Mouse (Mus musculus) E14TG2a.4 (cell line): ENCODE results near the gene Rcor2.

Experiments
- CTCF ChIP-seq: conservative IDR thresholded peaks from 2 replicates; pipeline ENCODE4 v1.5.1; 2014; ENCODE audit warnings: low read length
- NANOG ChIP-seq: IDR thresholded peaks from 2 replicates; pipeline ENCODE4 v1.6.1; 2014; ENCODE audit warnings: borderline replicate concordance, low read length, mixed read lengths
- POU5F1 ChIP-seq: IDR thresholded peaks from 2 replicates; pipeline ENCODE4 v1.6.1; 2014; ENCODE audit warnings: low read length, borderline replicate concordance

- no peak for TF ChIP-seq CTCF
- no peak for TF ChIP-seq POU5F1
- no peak for TF ChIP-seq NANOG
Measured at GRCm38 (mm10) chr19:7269290-7270044, 2.3 kb downstream of the Rcor2 start.
